Mouse (Mus musculus): ENCODE data around the gene 9930111J21Rik1.
"Not testable (repeated sequence)": the region's sequence is repeated elsewhere in the genome, so short reads cannot be mapped to it uniquely, and the experiment has no call there.

DNA sequence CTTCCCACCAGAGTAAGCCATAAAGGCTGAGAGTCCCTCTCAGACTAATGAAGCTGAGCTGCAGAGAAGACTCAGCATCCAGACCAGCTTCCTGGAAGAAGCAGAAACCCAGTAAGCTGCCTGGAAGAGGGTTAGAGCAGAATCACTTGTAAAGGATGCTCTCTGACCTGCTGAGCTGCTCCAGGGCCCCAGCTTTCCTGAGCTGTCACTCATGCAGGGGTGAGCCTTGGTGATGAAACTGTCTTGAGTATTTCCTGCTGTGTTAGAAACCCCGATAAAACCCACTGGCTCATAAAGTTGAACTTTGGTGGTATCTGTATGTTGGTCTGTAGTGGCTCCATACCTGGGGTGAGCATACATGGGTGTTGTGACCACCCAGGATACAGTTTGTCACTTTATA lies 21.2 kb upstream of the 9930111J21Rik1 start:
- TF ChIP-seq CTCF, EP300 (IDR thresholded peaks at IDR 0.05; ENCODE audit: low read depth): not testable (repeated sequence)
